Mouse (Mus musculus): Measurements from ENCODE around the gene Limch1.

Gene Limch1

GRCm38 (mm10) chr5:67083117-67083516 is 337.5 kb downstream of the Limch1 start:
- no peak for TF ChIP-seq POU5F1 (IDR thresholded peaks at IDR 0.05; ENCODE audit: borderline replicate concordance, low read length)
- TF ChIP-seq CTCF (conservative IDR thresholded peaks at IDR 0.05; ENCODE audit: low read length) = no peak
- TF ChIP-seq NANOG (IDR thresholded peaks at IDR 0.05; ENCODE audit: borderline replicate concordance, low read length) = no peak
- Histone ChIP-seq H3K4me1 (replicated peaks; ENCODE audit: low read depth, low read length) (peaks cover 28% of the 10 kb centered on the region), H3K36me3 (ENCODE audit: insufficient read depth, low read length) (no peaks in the 10 kb centered on the region), H3K4me3 (replicated peaks; ENCODE audit: low read length) (no peak overlapping the region), H3K27me3 (ENCODE audit: insufficient read depth, low read length) (peaks cover 8% of the 10 kb centered on the region), H3K9me3 (ENCODE audit: low read length) (peaks cover 23% of the 10 kb centered on the region)

GRCm38 (mm10) chr5:67090856-67091255 is 345.2 kb downstream of the Limch1 start:
- TF ChIP-seq POU5F1 (IDR thresholded peaks at IDR 0.05; ENCODE audit: borderline replicate concordance, low read length) = no peak
- no peak for TF ChIP-seq CTCF (conservative IDR thresholded peaks at IDR 0.05; ENCODE audit: low read length)
- no peak for TF ChIP-seq NANOG (IDR thresholded peaks at IDR 0.05; ENCODE audit: borderline replicate concordance, low read length)
- Histone ChIP-seq H3K4me3 (replicated peaks; ENCODE audit: low read length) (no peak overlapping the region), H3K9me3 (ENCODE audit: low read length) (no peaks in the 10 kb centered on the region), H3K27me3 (ENCODE audit: insufficient read depth, low read length) (peaks cover 57% of the 10 kb centered on the region), H3K36me3 (ENCODE audit: insufficient read depth, low read length) (no peaks in the 10 kb centered on the region), H3K4me1 (replicated peaks; ENCODE audit: low read depth, low read length) (peaks cover 36% of the 10 kb centered on the region)

- no peak for TF ChIP-seq CTCF (conservative IDR thresholded peaks at IDR 0.05; ENCODE audit: low read length)
- no peak for TF ChIP-seq POU5F1 (IDR thresholded peaks at IDR 0.05; ENCODE audit: borderline replicate concordance, low read length)
- TF ChIP-seq NANOG (IDR thresholded peaks at IDR 0.05; ENCODE audit: borderline replicate concordance, low read length) = no peak
- Histone ChIP-seq H3K9me3 (ENCODE audit: low read length) (no peaks in the 10 kb centered on the region), H3K27me3 (ENCODE audit: insufficient read depth, low read length) (peaks cover 65% of the 10 kb centered on the region), H3K4me3 (replicated peaks; ENCODE audit: low read length) (no peak overlapping the region), H3K4me1 (replicated peaks; ENCODE audit: low read depth, low read length) (peaks cover 36% of the 10 kb centered on the region), H3K36me3 (ENCODE audit: insufficient read depth, low read length) (no peaks in the 10 kb centered on the region)
These were observed 346.1 kb downstream of the Limch1 start for GRCm38 (mm10) chr5:67091766-67092165.

- Histone ChIP-seq H3K36me3 (ENCODE audit: insufficient read depth, low read length) (no peaks in the 10 kb centered on the region), H3K4me3 (replicated peaks; ENCODE audit: low read length) (no peak overlapping the region), H3K27me3 (ENCODE audit: insufficient read depth, low read length) (peaks cover 80% of the 10 kb centered on the region), H3K4me1 (replicated peaks; ENCODE audit: low read depth, low read length) (peaks cover 54% of the 10 kb centered on the region), H3K9me3 (ENCODE audit: low read length) (no peaks in the 10 kb centered on the region)
- TF ChIP-seq NANOG (IDR thresholded peaks at IDR 0.05; ENCODE audit: borderline replicate concordance, low read length) = no peak
These were observed 348.4 kb downstream of the Limch1 start for GRCm38 (mm10) chr5:67093991-67094390.

GRCm38 (mm10) chr5:67095153-67095552 is 349.5 kb downstream of the Limch1 start:
- Histone ChIP-seq H3K9me3 (ENCODE audit: low read length) (no peaks in the 10 kb centered on the region), H3K4me1 (replicated peaks; ENCODE audit: low read depth, low read length) (peaks cover 66% of the 10 kb centered on the region), H3K27me3 (ENCODE audit: insufficient read depth, low read length) (peaks cover 89% of the 10 kb centered on the region), H3K36me3 (ENCODE audit: insufficient read depth, low read length) (no peaks in the 10 kb centered on the region), H3K4me3 (replicated peaks; ENCODE audit: low read length) (no peak overlapping the region)
- TF ChIP-seq NANOG (IDR thresholded peaks at IDR 0.05; ENCODE audit: borderline replicate concordance, low read length) = no peak
- TF ChIP-seq POU5F1 (IDR thresholded peaks at IDR 0.05; ENCODE audit: borderline replicate concordance, low read length) = no peak
- TF ChIP-seq CTCF (conservative IDR thresholded peaks at IDR 0.05; ENCODE audit: low read length) = no peak

- Histone ChIP-seq H3K27me3 (ENCODE audit: insufficient read depth, low read length) (peaks cover 90% of the 10 kb centered on the region), H3K9me3 (ENCODE audit: low read length) (no peaks in the 10 kb centered on the region), H3K4me3 (replicated peaks; ENCODE audit: low read length) (peak overlapping the region; percentile 66), H3K36me3 (ENCODE audit: insufficient read depth, low read length) (no peaks in the 10 kb centered on the region), H3K4me1 (replicated peaks; ENCODE audit: low read depth, low read length) (peaks cover 72% of the 10 kb centered on the region)
- no peak for TF ChIP-seq POU5F1 (IDR thresholded peaks at IDR 0.05; ENCODE audit: borderline replicate concordance, low read length)
- TF ChIP-seq NANOG (IDR thresholded peaks at IDR 0.05; ENCODE audit: borderline replicate concordance, low read length) = no peak
- no peak for TF ChIP-seq CTCF (conservative IDR thresholded peaks at IDR 0.05; ENCODE audit: low read length)
These were observed 350.2 kb downstream of the Limch1 start for GRCm38 (mm10) chr5:67095651-67096377.

- peak overlapping the region; percentile 66 for H3K4me3 ChIP-seq (replicated peaks; ENCODE audit: low read length)
- H3K36me3 ChIP-seq (ENCODE audit: insufficient read depth, low read length) = no peaks in the 10 kb centered on the region
- no peak for TF ChIP-seq NANOG (IDR thresholded peaks at IDR 0.05; ENCODE audit: borderline replicate concordance, low read length)
- no peak for TF ChIP-seq POU5F1 (IDR thresholded peaks at IDR 0.05; ENCODE audit: borderline replicate concordance, low read length)
- no peak for TF ChIP-seq CTCF (conservative IDR thresholded peaks at IDR 0.05; ENCODE audit: low read length)
- peaks cover 93% of the 10 kb centered on the region for H3K27me3 ChIP-seq (ENCODE audit: insufficient read depth, low read length)
- peaks cover 76% of the 10 kb centered on the region for H3K4me1 ChIP-seq (replicated peaks; ENCODE audit: low read depth, low read length)
- H3K9me3 ChIP-seq (ENCODE audit: low read length) = no peaks in the 10 kb centered on the region
These were observed 350.7 kb downstream of the Limch1 start for GRCm38 (mm10) chr5:67096378-67096771.

- Histone ChIP-seq H3K4me3 (replicated peaks; ENCODE audit: low read length) (0 out of 2 replicates have a peak overlapping the region, but pooled peaks have one; percentile 13), H3K27me3 (ENCODE audit: insufficient read depth, low read length) (peaks cover 93% of the 10 kb centered on the region), H3K4me1 (replicated peaks; ENCODE audit: low read depth, low read length) (peaks cover 80% of the 10 kb centered on the region), H3K36me3 (ENCODE audit: insufficient read depth, low read length) (no peaks in the 10 kb centered on the region), H3K9me3 (ENCODE audit: low read length) (no peaks in the 10 kb centered on the region)
- TF ChIP-seq POU5F1 (IDR thresholded peaks at IDR 0.05; ENCODE audit: borderline replicate concordance, low read length) (no peak), NANOG (IDR thresholded peaks at IDR 0.05; ENCODE audit: borderline replicate concordance, low read length) (no peak), CTCF (conservative IDR thresholded peaks at IDR 0.05; ENCODE audit: low read length) (no peak)
These were observed 351.8 kb downstream of the Limch1 start for GRCm38 (mm10) chr5:67097106-67098050.
